Mouse (Mus musculus): ENCODE data around the gene Spint2. TPM values are rescaled to one million over a fixed set of nuclear protein-coding genes. Genes with fewer than 3 reads are reported as not detected.
A peak's percentile ranks its signal among the peaks of the same experiment; 100 is the strongest.

The Spint2 gene
- total RNA-seq, 2 experiments from 2014 or later: 21.2 to 62.8 TPM

GRCm38 (mm10) chr7:29304463-29305262 is 23.0 kb upstream of the Spint2 start:
- no peak for ATAC-seq (replicated peaks; ENCODE audit: poor library complexity)

GRCm38 (mm10) chr7:29303738-29304462 is 22.2 kb upstream of the Spint2 start, which contains the start of gene Dpf1:
TSS of gene Dpf1 (plus strand) at chr7:29303951.
- peak; percentile 57 for ATAC-seq (replicated peaks; ENCODE audit: poor library complexity)

GRCm38 (mm10) chr7:29302641-29303040 is 20.9 kb upstream of the Spint2 start:
- ATAC-seq (replicated peaks; ENCODE audit: poor library complexity): no peak

GRCm38 (mm10) chr7:29301127-29301566 is 19.4 kb upstream of the Spint2 start:
- ATAC-seq (replicated peaks; ENCODE audit: poor library complexity): peak; percentile 51

GRCm38 (mm10) chr7:29296998-29297397 is 15.3 kb upstream of the Spint2 start:
- peak; percentile 89 for ATAC-seq (replicated peaks; ENCODE audit: poor library complexity)

- no peak for ATAC-seq (replicated peaks; ENCODE audit: poor library complexity)
Measured at GRCm38 (mm10) chr7:29295861-29296647, 14.3 kb upstream of the Spint2 start.

GRCm38 (mm10) chr7:29294111-29294761 is 12.5 kb upstream of the Spint2 start:
- no peak for ATAC-seq (replicated peaks; ENCODE audit: poor library complexity)

- ATAC-seq (replicated peaks; ENCODE audit: poor library complexity): no peak
Measured at GRCm38 (mm10) chr7:29293131-29294065, 11.7 kb upstream of the Spint2 start.

GRCm38 (mm10) chr7:29292458-29293098 is 10.9 kb upstream of the Spint2 start:
- ATAC-seq (replicated peaks; ENCODE audit: poor library complexity): no peak

GRCm38 (mm10) chr7:29291616-29292457 is 10.1 kb upstream of the Spint2 start:
- no peak for ATAC-seq (replicated peaks; ENCODE audit: poor library complexity)

- ATAC-seq (replicated peaks; ENCODE audit: poor library complexity): no peak
Measured at GRCm38 (mm10) chr7:29290691-29291485, 9.2 kb upstream of the Spint2 start.

- ATAC-seq (replicated peaks; ENCODE audit: poor library complexity): no peak
Measured at GRCm38 (mm10) chr7:29289856-29290255, 8.1 kb upstream of the Spint2 start.

- peak; percentile 84 for ATAC-seq (replicated peaks; ENCODE audit: poor library complexity)
Measured at GRCm38 (mm10) chr7:29288942-29289638, 7.4 kb upstream of the Spint2 start, which contains the start of gene Ppp1r14a. TSS of gene Ppp1r14a (plus strand) at chr7:29289308.

- no peak for ATAC-seq (replicated peaks; ENCODE audit: poor library complexity)
Measured at GRCm38 (mm10) chr7:29288079-29288478, 6.4 kb upstream of the Spint2 start.

- peak; percentile 26; the same call in 1 of the 2 replicates for ATAC-seq (replicated peaks; ENCODE audit: poor library complexity)
Measured at GRCm38 (mm10) chr7:29287481-29287880, 5.8 kb upstream of the Spint2 start.

GRCm38 (mm10) chr7:29284523-29284922 is 2.8 kb upstream of the Spint2 start:
- no peak for ATAC-seq (replicated peaks; ENCODE audit: poor library complexity)

- no peak for ATAC-seq (replicated peaks; ENCODE audit: poor library complexity)
Measured at GRCm38 (mm10) chr7:29283876-29284275, 2.2 kb upstream of the Spint2 start.

Measured in megakaryocyte progenitor cell, adult 5-6 weeks (primary cell).